12 mouse cellular contexts compared by ENCODE assay signal in genomic region chr1:87920056-87920614, GRCm38 (mm10).
"Had no signal": no experiment of that assay in that cellular context is flagged by ENCODE, and none has a peak within 500 bp of the region (broad histone marks: within the 10 kb centered on the region; RNA-seq: fewer than 3 reads in every experiment).

No protein-coding gene starts in this region.

- H3K4me3 ChIP-seq: hindbrain, embryonic 15.5 days; left cerebral cortex, adult 2 months; liver, embryonic 13.5 days had no signal

- H3K9ac ChIP-seq: hindbrain, embryonic 15.5 days; liver, embryonic 13.5 days had no signal

- H3K27ac ChIP-seq: hindbrain, embryonic 15.5 days; left cerebral cortex, adult 2 months; liver, embryonic 13.5 days had no signal

- H3K4me1 ChIP-seq: hindbrain, embryonic 15.5 days; liver, embryonic 13.5 days had no signal

- H3K9me3 ChIP-seq: hindbrain, embryonic 15.5 days; liver, embryonic 13.5 days had no signal

- H3K4me2 ChIP-seq: hindbrain, embryonic 15.5 days; liver, embryonic 13.5 days; midbrain, embryonic 11.5 days had no signal

- H3K27me3 ChIP-seq: hindbrain, embryonic 15.5 days; liver, embryonic 13.5 days had no signal

- DNase-seq: layer of hippocampus, postnatal 36 days; liver, embryonic 13.5 days; lung, adult 2 months; lung, postnatal 14 days; lung, postnatal 4 days; midbrain, embryonic 14.5 days; spleen, adult 18-20 months; thymus, adult 18-20 months; thymus, postnatal 36 days had no signal
